Mouse (Mus musculus) hindbrain, embryonic 14.5 days (tissue): ENCODE data around the gene Rmdn2. TPM values are rescaled to one million over a fixed set of nuclear protein-coding genes. Genes with fewer than 3 reads are reported as not detected.

Experiments used
- polyA plus RNA-seq: library from polyadenylated mRNA; unstranded; fragments of >200 nt; fragmentation: Nextera tagmentation; extraction: Ambion mirVana; gene quantifications from 2 replicates; pipeline ENCODE4 v1.2.1, GENCODE M21; 2014

Rmdn2 gene
- polyA plus RNA-seq, 1 experiment from 2014 or later: 13.4 TPM

Other genes with a start within 250 kb of the Rmdn2 start
- 11.9 and 12.4 TPM in 2 replicates for gene Cyp1b1, start 103.2 kb downstream of the Rmdn2 start, polyA plus RNA-seq